Mouse (Mus musculus) cerebellum, adult 9-11 months (tissue): Measurements from ENCODE around the gene Sorbs1.

Experiments
- DNase-seq: peaks from one replicate; pipeline ENCODE4 v3.0.0; 2022

Sorbs1 gene

GRCm38 (mm10) chr19:40404582-40404981 lies 109.0 kb downstream of the Sorbs1 start:
- no peak for DNase-seq

DNA sequence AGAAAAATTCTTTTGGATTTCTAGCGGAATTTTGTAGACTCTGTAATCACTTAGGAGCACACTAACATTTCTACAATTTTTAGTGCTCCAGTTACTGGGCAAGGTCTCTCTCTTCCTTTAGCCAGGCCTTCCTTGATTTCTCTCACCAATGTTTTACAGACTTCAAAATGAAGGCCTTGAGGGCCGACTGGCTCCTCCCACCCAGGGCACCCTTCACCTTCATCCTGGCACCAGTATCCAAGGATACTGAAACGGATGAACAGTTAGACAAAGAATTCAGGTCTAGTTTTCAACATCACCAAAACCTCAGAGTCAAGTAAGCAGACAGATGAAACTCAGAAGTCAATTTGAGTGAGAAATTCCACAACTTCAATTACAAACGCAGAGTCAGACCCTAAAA lies 109.6 kb downstream of the Sorbs1 start:
- DNase-seq, result no peak

- DNase-seq, result no peak
Observed at GRCm38 (mm10) chr19:40402155-40402963, 111.2 kb downstream of the Sorbs1 start.

DNA sequence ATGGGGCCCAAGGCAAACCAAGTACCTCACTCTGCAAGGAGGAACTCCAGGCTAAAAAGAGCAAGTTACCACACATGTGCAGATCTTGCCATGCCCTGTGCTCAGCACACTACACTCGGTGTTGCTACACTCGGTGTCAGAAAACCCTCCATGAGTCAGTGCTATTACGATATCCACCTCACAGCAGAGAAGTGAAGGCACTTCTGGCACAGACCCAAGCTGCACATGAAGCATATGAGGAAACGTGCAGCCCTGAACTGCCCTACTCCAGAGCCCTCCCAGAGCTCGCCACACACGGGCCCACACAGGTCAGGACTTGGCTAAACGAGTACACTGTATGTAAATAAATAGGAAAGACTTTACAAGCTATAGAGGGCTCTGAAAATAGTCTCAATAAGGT lies 112.4 kb downstream of the Sorbs1 start:
- DNase-seq, result no peak

DNA sequence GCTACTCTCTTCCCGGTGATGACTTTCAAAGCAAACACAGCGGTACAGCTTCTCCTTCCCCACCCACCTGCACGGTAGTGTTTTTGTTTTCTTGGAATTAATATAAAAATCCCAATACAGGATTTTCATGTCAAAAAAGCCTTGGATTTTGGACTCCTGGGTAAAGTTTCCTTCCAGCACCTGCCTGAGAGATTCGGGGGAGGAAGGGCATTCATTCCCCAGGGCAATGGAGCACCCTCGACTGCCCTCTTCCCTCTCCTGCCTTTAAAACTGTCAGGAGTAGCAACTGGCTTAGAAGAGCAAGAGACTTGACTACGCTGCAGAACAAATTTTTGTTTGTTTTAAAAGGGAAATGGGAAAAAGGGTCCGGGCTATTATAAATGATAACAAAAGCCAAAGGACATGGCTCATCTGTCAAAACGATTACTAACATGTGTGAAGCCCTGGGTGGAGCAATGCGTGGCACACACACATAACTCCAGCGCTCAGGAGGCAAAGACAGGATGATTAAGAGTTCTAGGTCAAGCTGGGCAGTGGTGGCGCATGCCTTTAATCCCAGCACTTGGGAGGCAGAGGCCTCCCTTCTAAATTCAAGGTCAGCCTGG lies 113.1 kb downstream of the Sorbs1 start:
- no peak for DNase-seq

GRCm38 (mm10) chr19:40395757-40396661 lies 117.6 kb downstream of the Sorbs1 start:
- peak; percentile 84 for DNase-seq

- DNase-seq, result no peak
Observed at GRCm38 (mm10) chr19:40395321-40395695, 118.3 kb downstream of the Sorbs1 start.

- no peak for DNase-seq
Observed at GRCm38 (mm10) chr19:40394555-40395320, 118.8 kb downstream of the Sorbs1 start.

DNA sequence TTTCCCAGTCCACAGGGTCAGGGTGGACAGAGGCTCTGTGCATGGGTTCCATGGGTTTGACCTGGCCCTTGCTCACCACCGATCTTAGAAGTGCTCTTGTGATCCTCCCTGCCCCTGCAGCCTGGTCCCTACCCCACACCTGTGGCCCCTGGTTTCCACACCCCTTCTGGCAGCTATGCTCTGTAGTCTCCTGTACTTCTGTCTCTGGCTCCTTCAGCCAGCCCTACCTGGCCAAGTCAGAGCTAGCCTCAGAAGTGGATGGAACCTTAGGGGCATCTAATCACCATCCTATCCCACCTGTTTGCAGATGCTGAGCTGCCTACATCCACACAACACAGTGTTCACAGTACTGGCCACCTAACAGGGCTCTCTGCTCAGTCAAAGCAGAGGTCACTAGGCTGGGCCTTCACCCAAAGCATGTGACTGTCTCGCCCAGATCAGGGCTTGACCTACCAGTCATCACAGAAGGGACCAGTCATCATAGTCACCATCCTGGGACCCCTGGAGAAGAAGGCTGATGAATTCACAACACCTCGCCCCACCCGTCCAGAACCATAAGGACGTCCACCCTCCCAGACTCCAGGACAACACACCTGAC lies 120.7 kb downstream of the Sorbs1 start:
- no peak for DNase-seq

GRCm38 (mm10) chr19:40391469-40391868 lies 122.1 kb downstream of the Sorbs1 start:
- peak; percentile 78 for DNase-seq

GRCm38 (mm10) chr19:40386916-40387315 lies 126.7 kb downstream of the Sorbs1 start:
- no peak for DNase-seq

GRCm38 (mm10) chr19:40385334-40385733 lies 128.2 kb downstream of the Sorbs1 start:
- no peak for DNase-seq

GRCm38 (mm10) chr19:40383931-40384330 lies 129.6 kb downstream of the Sorbs1 start:
- DNase-seq, result no peak

DNA sequence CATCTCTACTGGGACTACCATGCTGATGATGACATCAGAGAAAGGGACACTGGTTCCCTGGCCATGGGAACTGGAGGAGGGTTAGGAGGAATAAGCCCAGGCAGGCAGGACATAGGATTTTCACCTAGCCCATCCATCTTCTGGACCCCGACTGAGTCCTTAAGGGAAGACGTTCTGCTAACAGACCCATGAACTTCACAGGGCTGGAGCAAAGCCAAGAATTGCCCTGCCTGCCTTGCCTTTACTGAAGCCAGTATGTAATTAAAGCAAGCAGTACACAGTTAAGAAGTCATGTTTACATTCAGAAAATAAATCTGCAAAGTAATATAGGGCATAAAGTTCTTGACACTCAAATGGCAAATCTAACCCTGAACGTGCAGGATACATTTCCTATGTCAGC lies 132.9 kb downstream of the Sorbs1 start:
- DNase-seq, result no peak

- DNase-seq, result no peak
Observed at GRCm38 (mm10) chr19:40380005-40380404, 133.6 kb downstream of the Sorbs1 start.

- no peak for DNase-seq
Observed at GRCm38 (mm10) chr19:40379081-40379480, 134.5 kb downstream of the Sorbs1 start.

GRCm38 (mm10) chr19:40377632-40378031 lies 135.9 kb downstream of the Sorbs1 start:
- DNase-seq, result peak; percentile 52

DNA sequence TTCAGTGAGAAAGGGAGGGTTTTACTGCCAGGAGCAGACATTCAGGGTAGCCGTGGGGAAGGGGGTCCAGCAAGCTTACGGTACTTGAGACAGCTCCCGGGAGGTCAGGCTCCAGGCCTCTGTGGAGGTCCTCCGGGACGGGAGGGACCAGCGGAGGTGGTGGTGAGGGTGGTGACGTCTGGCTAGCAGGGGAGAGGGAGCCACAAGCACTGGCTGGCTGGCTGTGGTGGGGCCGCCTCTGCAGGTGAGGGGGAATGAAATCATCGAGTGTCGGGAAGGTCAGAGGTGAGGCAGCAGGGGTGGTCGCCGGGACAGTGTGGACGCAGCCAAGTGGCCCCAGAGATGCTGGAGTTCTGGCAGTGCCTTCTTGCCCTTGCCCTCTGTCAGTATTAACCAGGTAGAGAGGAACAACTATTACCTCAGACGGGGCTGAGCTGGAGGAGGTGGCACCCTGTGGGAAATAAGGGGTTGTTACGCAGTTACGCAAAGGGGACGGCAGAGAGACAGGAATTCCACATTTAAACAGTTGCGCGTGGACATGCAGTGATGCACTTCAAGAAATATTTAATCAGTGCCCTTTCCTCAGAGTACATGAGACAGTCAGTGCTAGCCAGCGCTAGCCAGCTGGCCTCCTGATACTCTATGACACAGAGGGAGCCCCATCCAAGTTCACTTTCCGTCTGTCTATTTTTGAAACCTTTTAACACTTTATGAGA lies 136.9 kb downstream of the Sorbs1 start:
- DNase-seq, result no peak

- no peak for DNase-seq
Observed at GRCm38 (mm10) chr19:40374720-40375119, 138.9 kb downstream of the Sorbs1 start.

DNA sequence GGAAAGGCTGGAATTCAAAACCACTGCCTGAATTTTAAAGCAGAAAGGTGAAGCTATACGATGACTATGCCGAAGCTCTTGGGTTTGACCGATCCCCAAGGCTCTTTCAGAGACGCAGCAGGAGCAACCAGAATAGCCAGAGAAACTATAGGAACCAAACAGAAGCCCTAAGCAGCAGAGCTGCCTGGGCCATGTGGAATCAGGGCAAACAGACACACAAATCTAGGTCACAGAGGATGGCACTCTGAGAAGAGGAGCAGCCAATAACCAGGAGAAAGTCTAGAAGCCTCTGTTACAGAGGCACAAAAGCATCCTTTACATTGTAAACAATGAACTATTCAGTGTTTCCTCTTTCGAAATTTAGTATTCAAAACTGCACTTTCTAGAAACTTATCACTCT lies 140.9 kb downstream of the Sorbs1 start:
- DNase-seq, result no peak

GRCm38 (mm10) chr19:40371866-40372265 lies 141.7 kb downstream of the Sorbs1 start:
- DNase-seq, result no peak
